Mouse (Mus musculus): Measurements from ENCODE around the gene Sec14l1. TPM values are rescaled to one million over a fixed set of nuclear protein-coding genes. Genes with fewer than 3 reads are reported as not detected.

Sec14l1 gene
- polyA plus RNA-seq, 1 experiment from 2014 or later: 67.0 TPM

DNA sequence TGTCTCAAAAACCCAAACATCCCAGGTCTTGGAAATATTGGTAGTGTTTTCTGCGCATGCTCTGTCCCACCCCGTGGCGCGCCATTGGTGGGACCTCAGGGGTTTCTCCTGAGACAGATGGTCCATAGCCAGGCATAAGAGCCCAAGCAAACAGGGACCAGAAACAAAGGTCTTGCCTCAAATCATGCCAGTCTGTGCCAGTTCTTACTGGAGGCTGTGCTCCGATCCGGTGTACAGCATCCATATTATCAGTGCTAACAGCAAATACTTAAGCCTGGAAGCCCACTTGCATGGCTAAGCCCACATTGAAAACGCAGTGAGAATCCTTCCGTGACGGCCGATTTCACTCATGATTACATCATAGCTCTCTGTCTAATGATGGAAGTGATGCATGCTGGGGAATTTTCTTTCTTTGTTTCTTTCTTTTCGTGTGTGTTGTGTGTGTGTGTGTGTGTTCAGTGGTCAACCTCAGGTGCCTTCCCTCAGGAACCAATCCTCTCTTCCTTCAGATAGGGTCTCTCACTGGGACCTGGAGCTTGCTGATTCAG lies 54.2 kb downstream of the Sec14l1 start:
- no peak for ATAC-seq
- Histone ChIP-seq H3K4me3 (replicated peaks) (no peak overlapping the region), H3K9ac (replicated peaks) (no peak overlapping the region), H3K9me3 (no peaks in the 10 kb centered on the region), H3K27me3 (no peaks in the 10 kb centered on the region), H3K27ac (no peak overlapping the region), H3K4me1 (replicated peaks) (peaks cover 14% of the 10 kb centered on the region; the same call in 1 of the 2 replicates), H3K4me2 (replicated peaks) (no peak overlapping the region), H3K36me3 (no peaks in the 10 kb centered on the region)
- 86% methylated on average over 11 of the region's 11 CpGs for WGBS

DNA sequence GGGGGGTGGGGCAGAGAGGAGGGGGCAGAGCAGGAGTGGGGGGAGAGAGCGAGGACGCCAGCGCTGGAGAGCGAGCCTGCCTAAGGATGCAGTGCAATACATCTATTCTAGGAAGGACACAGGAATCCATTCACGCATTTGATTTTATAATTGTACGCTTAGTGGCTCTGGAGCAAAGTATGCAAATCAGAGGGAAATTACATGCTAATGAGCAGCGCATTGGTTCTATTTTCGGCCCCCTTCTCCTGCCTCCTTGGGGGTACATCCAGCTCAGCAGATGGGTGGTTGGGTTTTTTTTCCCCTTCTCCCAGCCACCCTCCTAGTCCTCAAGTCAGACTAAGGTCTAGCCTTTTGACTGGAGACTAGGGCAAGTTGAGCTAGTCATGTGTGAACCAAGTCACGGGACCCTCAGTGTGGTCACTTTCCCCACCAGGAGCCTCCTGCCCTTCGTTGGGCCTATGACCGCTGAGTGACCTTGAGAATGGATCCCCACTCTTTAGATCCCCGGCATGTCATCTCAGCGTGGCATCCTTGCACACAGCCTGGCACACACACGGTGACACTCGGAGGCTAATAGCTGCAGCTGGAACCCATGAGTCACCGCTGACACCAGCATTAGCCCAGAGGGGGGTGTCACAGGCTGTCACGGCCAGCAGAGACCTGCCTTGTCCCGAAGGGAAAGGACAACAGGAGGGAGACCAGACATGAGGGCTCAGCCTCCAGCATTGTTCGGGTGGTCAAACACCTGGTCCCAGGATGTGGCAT lies 55.0 kb downstream of the Sec14l1 start:
- WGBS: 87% methylated on average over 19 of the region's 19 CpGs
- Histone ChIP-seq H3K36me3 (no peaks in the 10 kb centered on the region), H3K9me3 (no peaks in the 10 kb centered on the region), H3K27ac (peak overlapping the region; percentile 30), H3K4me1 (replicated peaks) (peaks cover 22% of the 10 kb centered on the region), H3K27me3 (no peaks in the 10 kb centered on the region), H3K9ac (replicated peaks) (no peak overlapping the region), H3K4me2 (replicated peaks) (no peak overlapping the region), H3K4me3 (replicated peaks) (no peak overlapping the region)
- ATAC-seq: no peak

DNA sequence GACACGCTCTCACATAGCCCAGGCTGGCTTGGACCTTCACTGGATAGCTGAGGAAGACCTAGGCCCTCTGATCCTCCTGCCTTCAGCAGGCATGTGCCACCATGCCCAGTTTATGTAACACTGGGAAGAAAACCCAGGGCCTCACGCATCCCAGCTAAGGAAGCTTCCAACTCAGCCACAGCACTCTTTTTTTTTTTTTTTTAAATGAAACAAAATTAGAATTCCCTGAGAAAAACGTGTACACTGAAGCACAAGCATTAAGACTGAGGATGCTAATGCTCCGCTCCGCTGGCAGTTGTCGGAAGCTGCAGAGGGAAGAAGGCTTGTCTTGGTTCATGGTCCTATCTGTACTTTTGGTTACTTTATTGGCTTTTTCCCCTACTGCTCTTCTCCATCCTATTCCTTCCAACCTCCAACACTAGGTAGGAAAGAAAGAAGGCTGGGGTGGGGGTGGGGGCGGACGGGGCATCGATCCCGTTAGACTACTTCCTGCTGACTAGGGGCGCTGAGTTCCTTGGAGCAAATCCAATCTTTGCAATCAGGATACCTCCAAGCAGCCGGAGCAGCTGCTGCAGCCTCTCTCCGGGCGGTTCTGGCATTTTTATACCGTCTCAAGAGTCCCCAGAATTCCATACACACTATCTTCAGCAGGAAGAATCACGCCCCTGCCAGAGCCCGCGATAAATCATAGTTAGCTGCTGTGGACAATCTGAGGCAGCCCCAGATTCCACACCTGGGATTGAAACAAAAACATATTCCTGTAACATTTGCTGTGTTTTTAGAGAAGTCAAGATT lies 59.3 kb downstream of the Sec14l1 start:
- no peaks in the 10 kb centered on the region for H3K27me3 ChIP-seq
- peak overlapping the region; percentile 22; the same call in 1 of the 2 replicates for H3K4me3 ChIP-seq (replicated peaks)
- peak overlapping the region; percentile 42 for H3K4me2 ChIP-seq (replicated peaks)
- no peak overlapping the region for H3K27ac ChIP-seq
- no peaks in the 10 kb centered on the region for H3K36me3 ChIP-seq
- 42% methylated on average over 18 of the region's 18 CpGs for WGBS
- H3K4me1 ChIP-seq (replicated peaks): peaks cover 20% of the 10 kb centered on the region
- no peaks in the 10 kb centered on the region for H3K9me3 ChIP-seq
- ATAC-seq: no peak
- H3K9ac ChIP-seq (replicated peaks): 0 out of 2 replicates have a peak overlapping the region, but pooled peaks have one; percentile 21

- Histone ChIP-seq H3K27me3 (no peaks in the 10 kb centered on the region), H3K4me2 (replicated peaks) (peak overlapping the region; percentile 42), H3K4me1 (replicated peaks) (peaks cover 18% of the 10 kb centered on the region), H3K9me3 (peaks cover 2% of the 10 kb centered on the region; the same call in 1 of the 2 replicates), H3K27ac (no peak overlapping the region), H3K4me3 (replicated peaks) (peak overlapping the region; percentile 22), H3K9ac (replicated peaks) (peak overlapping the region; percentile 21; the same call in 1 of the 2 replicates), H3K36me3 (no peaks in the 10 kb centered on the region)
- 49% methylated on average over 15 of the region's 15 CpGs for WGBS
- no peak for ATAC-seq
These were observed 60.0 kb downstream of the Sec14l1 start for GRCm38 (mm10) chr11:117174924-117175323.

DNA sequence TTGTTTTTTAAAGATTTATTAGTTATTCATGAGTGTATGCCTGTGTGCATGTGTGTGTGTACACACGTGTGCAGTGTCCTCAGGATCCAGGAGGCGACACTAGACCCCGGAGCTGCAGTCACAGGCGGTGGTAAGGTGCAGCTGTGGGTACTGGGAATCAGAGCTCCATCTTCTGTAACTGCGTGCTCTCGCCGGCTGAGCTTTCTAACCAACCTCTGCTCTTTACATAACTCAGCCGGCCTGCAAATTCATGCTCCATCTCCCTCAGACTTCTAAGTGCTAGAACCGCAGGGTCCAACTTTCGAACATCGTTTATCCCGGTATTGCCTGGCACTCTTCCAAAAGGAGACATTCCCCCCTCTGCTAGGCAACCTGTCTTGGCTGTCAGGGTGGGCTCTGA lies 60.5 kb downstream of the Sec14l1 start:
- Histone ChIP-seq H3K4me1 (replicated peaks) (peaks cover 14% of the 10 kb centered on the region), H3K9me3 (peaks cover 5% of the 10 kb centered on the region; the same call in 1 of the 2 replicates), H3K36me3 (no peaks in the 10 kb centered on the region), H3K4me2 (replicated peaks) (no peak overlapping the region), H3K9ac (replicated peaks) (no peak overlapping the region), H3K4me3 (replicated peaks) (no peak overlapping the region), H3K27ac (no peak overlapping the region), H3K27me3 (no peaks in the 10 kb centered on the region)
- ATAC-seq: no peak
- WGBS: 82% methylated on average over 12 of the region's 12 CpGs

DNA sequence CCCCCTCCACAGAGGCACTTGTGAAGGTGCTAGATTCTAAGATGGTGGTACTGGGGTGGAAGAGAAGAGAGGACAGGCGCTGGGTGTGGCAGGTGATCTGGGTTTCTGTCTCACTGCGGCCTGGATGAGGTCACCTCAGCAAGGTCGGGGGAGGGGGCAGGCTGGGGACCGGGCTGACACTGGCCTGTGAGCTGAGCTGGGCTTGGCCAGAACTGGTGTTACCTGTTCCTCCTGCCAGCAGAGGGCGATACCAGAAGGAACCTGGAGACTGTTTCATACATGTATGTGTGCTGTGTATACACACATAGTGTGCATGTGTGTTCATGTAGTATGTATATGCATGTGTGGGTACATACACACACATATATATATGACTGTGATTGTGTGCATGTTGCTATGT lies 61.3 kb downstream of the Sec14l1 start:
- no peak overlapping the region for H3K27ac ChIP-seq
- H3K9ac ChIP-seq (replicated peaks): no peak overlapping the region
- H3K27me3 ChIP-seq: no peaks in the 10 kb centered on the region
- no peak overlapping the region for H3K4me2 ChIP-seq (replicated peaks)
- H3K36me3 ChIP-seq: no peaks in the 10 kb centered on the region
- H3K4me1 ChIP-seq (replicated peaks): peaks cover 14% of the 10 kb centered on the region
- ATAC-seq: peak; percentile 32
- H3K9me3 ChIP-seq: peaks cover 8% of the 10 kb centered on the region
- 43% methylated on average over 5 of the region's 5 CpGs for WGBS
- H3K4me3 ChIP-seq (replicated peaks): no peak overlapping the region

DNA sequence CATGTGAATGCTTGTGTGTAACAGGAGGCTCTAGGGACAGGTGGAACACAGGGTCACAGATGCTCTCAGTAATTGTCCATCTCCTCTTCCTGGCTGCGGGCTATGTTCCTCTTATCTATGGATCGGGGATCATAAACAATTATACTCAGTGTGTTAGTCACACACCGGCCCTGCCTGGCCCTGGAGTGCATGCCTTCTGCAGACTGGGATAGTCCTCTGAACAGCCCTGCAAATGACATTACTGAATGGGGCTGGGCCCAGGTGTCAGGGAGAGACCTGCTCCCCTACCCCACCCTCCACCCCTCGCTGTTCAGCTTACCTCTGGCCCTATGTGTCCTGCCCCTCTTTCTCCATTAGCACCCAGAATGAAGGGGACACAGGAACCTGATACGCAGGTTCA lies 61.9 kb downstream of the Sec14l1 start:
- 73% methylated on average over 5 of the region's 5 CpGs for WGBS
- H3K4me3 ChIP-seq (replicated peaks): no peak overlapping the region
- no peak overlapping the region for H3K4me2 ChIP-seq (replicated peaks)
- H3K9ac ChIP-seq (replicated peaks): no peak overlapping the region
- ATAC-seq: peak; percentile 51
- H3K4me1 ChIP-seq (replicated peaks): peaks cover 14% of the 10 kb centered on the region
- peaks cover 13% of the 10 kb centered on the region for H3K9me3 ChIP-seq
- no peaks in the 10 kb centered on the region for H3K36me3 ChIP-seq
- H3K27me3 ChIP-seq: no peaks in the 10 kb centered on the region
- H3K27ac ChIP-seq: no peak overlapping the region; the same call in 1 of the 2 replicates

DNA sequence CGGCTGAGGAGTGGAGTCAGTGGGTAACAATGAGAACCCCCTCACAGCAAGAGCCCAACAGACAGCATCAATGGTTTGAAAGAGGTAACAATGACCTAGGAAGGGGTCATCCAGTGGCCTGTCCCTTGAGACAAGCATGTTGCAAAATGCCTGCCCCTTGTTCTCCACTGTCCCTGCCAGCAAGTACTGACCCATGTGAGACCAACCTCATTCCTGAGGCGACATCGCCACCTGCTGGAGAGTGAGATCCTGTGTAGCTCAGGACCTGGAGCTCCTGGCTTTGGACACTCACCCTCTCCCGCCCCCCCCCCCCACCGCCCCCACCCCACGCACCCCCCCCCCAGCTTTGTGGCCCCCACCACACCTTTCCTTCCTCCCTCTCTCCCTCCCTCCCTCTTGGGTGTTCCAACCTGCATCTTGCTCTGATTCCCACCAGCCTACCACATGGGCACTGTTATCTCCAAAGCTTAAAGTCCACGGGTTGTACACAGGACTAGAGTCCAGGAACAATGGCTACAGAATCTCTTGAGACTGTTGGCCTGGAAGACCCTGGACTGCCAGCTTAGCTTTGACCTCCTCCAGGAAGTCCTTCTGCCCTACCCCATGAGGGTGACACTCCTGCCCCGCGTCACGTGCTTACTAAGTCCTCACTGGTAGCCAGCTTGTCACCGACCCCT lies 62.5 kb downstream of the Sec14l1 start:
- Histone ChIP-seq H3K27me3 (no peaks in the 10 kb centered on the region), H3K9me3 (peaks cover 18% of the 10 kb centered on the region), H3K36me3 (no peaks in the 10 kb centered on the region), H3K27ac (no peak overlapping the region), H3K4me2 (replicated peaks) (no peak overlapping the region), H3K4me1 (replicated peaks) (peaks cover 14% of the 10 kb centered on the region), H3K9ac (replicated peaks) (no peak overlapping the region), H3K4me3 (replicated peaks) (no peak overlapping the region)
- WGBS: 58% methylated on average over 9 of the region's 11 CpGs
- ATAC-seq: peak; percentile 87

GRCm38 (mm10) chr11:117179902-117180301 lies 64.9 kb downstream of the Sec14l1 start:
- no peak overlapping the region for H3K4me3 ChIP-seq (replicated peaks)

DNA sequence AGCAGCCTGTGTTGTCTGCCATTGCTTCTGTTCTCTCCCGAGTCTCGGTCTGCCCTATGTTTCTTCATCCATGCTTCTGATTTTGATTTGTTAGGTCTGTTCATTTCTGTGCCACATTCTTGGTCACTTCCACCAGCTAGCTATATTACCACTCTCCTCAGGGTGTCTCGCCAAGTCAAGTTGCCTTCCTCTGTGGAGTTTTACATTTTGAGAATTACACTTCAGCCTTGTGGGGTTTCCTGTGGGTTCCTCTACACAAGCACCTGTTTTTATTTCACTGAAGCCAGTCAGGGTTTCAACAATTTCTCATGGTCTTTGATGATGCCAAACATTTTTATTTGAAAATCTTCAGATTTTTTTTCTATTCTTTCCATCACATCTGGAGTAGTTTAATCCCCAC lies 67.8 kb downstream of the Sec14l1 start:
- no peak for ATAC-seq
- Histone ChIP-seq H3K36me3 (no peaks in the 10 kb centered on the region), H3K4me1 (replicated peaks) (no peaks in the 10 kb centered on the region), H3K27me3 (no peaks in the 10 kb centered on the region), H3K9ac (replicated peaks) (no peak overlapping the region), H3K27ac (no peak overlapping the region), H3K9me3 (peaks cover 18% of the 10 kb centered on the region), H3K4me2 (replicated peaks) (no peak overlapping the region), H3K4me3 (replicated peaks) (no peak overlapping the region)
- 88% methylated on average over 3 of the region's 3 CpGs for WGBS

More at GRCm38 (mm10) chr11:117179902-117180301, 64.9 kb downstream of the Sec14l1 start:
- WGBS: 84% methylated on average over 5 of the region's 5 CpGs
- no peaks in the 10 kb centered on the region for H3K36me3 ChIP-seq
- peaks cover 18% of the 10 kb centered on the region for H3K9me3 ChIP-seq
- H3K4me1 ChIP-seq (replicated peaks): peaks cover 3% of the 10 kb centered on the region
- no peaks in the 10 kb centered on the region for H3K27me3 ChIP-seq
- H3K9ac ChIP-seq (replicated peaks): no peak overlapping the region
- no peak overlapping the region for H3K4me2 ChIP-seq (replicated peaks)
- ATAC-seq: no peak
- no peak overlapping the region for H3K27ac ChIP-seq

DNA sequence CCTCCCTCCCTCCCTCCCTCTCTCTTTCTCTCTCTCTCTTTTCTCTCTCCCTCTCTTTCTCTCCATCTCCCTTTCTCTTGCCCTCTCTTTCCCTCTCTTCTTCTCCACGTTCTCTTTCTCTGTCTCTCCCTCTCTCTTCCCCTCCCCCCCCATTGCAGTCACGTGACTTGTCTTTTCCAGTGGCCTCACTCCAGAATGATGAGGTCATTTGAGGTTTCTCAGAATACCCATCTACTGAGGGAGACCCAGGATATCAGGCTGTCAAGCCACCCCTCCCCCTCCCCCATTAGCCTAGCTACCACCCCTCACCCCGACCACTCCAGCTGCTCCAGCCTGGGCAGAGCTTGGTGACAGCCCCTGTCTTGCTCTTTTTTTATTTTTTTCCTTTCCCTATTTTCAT lies 68.3 kb downstream of the Sec14l1 start:
- no peak overlapping the region for H3K9ac ChIP-seq (replicated peaks)
- no peak for ATAC-seq
- H3K27ac ChIP-seq: no peak overlapping the region
- H3K36me3 ChIP-seq: no peaks in the 10 kb centered on the region
- no peaks in the 10 kb centered on the region for H3K4me1 ChIP-seq (replicated peaks)
- WGBS: 92% methylated on average over 2 of the region's 3 CpGs
- no peak overlapping the region for H3K4me3 ChIP-seq (replicated peaks)
- peaks cover 18% of the 10 kb centered on the region for H3K9me3 ChIP-seq
- no peak overlapping the region for H3K4me2 ChIP-seq (replicated peaks)
- no peaks in the 10 kb centered on the region for H3K27me3 ChIP-seq
